Mouse (Mus musculus) lung, postnatal 4 days (tissue): ENCODE data around the gene Coq9.

Experiments used
- DNase-seq, 2 experiments: peaks; one replicate each; pipeline ENCODE4 v3.0.0; 2021

The Coq9 gene

DNA sequence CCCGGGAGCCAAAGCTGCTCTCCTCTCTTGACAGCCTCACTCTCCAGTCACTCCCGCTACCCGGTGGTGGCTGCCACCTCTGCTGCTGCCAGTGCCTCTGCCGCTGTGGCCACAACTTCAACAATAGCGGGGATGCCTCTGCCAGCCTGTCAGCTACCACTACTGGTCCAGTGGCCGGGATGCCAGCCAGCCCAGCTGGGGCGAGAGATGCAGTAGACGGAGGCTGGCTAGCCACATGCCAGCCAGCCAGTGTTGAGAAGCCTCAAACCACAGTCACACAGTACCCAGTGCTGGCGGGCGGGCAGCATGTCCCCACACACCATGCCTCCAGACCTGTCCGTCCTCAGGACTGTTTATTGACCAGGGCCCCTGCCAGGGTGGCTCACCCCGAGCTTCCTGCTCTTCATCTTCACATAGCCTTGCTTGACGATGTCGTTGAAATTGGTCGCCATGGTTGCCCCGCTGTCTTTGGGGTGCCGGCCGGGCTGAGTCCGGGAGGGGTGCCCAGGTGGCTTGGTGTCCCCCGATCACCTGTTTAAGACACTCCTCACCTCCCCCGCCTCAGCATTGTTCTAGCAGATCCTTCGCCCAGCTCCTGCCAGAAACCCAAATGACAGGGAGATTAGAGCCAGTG, 32.5 kb downstream of the Coq9 start:
- DNase-seq = peak; percentile 35 to 48

DNA sequence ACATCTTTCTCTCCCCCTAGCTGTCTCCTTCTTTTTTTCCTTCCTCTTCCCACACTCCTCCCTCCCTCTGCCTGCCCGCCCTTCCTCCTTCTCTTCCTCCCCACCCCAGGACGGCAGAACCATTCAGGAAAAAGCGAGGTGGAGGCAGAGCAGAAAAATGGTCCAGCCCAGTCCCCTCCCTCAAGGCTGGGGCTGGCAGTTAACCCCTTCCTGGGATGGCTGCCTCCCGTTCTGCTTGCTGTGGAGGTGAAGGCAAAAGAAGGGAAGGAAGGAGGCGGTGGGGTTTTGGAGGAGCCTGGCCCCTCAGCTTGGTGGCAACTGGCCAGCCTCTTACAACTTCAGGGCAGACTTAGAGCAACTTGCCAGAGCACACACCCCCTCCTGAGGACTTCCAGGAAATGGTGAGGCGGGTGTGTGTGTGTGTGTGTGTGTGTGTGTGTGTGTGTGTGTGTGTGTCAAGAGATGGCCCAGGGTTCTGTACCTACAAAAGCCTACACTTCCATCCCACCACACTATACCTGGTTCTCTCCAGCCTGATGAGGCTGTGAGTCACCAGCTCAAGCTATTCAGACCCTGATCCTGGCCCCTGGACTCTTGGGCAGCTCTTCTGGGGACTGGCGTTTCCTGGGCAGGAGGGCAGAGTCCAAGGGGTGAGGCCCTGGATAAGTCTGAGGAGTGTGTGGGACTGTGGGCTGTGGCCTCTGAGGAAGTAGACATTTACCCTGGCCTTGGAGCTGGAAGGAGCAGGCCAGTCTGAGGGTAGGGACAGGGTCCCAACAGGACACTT, 33.2 kb downstream of the Coq9 start:
- DNase-seq = peak; percentile 79 to 87

DNA sequence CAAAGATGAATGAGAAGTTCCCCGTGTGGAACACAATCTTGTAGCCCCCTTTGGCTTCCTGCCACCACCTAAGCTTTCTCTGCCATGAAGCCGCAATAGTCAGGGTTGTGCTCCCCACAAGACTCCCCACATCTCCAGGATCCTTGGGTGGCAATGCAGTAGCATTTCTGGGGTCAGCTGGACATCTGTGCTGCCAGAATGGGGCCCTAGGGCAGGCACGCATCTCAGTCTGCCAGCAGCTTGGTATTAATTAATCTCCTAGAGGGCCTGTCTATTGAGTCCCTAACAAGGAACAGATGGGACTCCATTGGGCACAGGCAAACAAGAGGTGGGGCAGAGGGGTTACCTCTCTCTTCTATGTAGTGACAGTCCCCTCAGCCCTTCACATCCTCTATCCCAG, 34.0 kb downstream of the Coq9 start:
- DNase-seq = peak in 1 of 2 experiments; percentile 21

DNA sequence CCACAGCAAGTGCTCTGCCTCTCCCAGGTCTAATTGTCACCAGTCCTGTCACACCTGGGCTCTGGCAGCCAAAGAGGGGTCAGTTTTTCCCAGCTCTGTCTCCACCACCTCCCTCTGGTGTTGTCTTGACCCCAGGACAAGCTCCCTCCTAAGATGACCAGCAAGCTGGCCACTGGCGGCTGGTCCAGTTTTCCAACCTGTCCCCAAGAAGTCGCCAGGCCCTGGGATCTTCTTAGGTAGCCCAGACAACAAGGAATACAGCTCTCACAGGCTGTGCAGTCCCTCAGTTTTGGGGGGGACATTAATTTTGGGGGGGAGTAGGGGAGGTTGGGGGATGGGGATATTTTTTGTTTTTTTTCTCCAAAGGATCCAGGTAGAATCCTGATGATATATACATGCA, 34.5 kb downstream of the Coq9 start:
- no peak for DNase-seq

DNA sequence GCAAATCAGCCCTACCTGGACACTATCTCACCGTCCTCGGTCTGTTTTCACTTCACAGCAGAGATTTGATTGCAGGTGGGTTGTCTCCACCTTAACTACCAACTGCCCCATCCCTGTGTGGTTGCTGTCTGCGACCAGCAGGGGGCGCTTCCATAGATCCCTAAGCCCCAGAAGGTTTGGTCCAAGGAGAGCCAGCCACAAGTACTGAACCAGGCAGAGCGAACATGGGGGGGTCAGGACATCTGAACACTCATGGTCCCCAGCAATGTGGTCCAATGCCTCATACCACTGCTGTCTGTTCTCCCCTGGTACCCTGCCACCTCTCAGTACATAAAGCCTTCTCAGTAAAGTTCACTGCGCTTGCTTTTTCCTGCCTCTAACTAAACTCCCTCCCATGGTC, 36.2 kb downstream of the Coq9 start:
- peak; percentile 72 to 81 for DNase-seq

DNA sequence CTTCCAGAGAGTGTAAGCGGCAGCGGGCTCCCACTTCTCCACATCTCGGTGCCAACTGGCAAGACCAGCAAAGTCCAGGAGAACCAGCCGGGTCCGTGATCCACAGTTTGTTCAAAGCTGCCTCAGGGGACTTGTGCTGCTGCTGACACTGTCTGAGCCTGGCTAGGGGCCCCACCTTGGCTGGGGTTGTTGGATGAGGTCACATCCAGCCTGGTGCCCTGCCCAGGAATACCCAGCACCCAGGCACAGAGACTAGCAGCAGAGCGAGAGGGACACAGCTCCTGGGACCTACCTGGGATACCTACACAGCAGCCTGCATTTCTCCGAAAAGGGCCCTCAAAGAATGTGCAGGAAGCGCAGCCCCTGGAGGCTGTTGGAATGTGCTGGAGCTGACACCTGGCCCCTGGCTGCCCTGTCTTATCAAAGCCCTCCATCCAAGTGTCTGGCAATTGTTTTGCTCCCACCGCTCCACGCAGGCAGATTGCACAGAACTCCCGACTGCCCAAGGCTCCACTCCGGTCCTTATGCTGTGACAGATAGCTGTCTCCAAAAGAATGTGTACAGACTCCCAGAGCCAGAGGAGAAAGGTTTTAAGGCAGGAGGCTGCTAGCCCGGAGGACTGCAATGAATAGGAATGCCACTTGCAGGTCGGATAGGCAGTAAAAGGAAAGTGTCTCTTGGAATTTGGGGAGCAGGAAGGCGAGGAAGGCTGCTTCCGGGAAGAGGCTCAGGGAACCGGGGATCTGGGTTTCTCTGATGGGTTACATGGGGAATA, 37.2 kb downstream of the Coq9 start:
- DNase-seq = peak; percentile 51 to 62

DNA sequence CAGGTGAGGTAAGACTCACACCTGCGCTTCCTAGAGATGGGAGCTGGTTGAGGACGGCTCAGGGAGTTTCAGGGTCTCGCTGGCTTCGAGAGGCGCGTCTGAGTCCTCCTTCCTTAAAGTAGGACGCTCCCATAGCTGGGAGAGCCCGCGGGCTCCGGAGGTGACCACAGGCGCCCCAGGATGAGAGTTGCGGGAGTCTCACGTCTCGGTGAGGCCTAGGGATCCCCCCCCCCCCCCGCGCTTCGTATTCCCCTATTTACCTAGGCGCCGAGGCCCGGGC, 37.7 kb downstream of the Coq9 start:
- no peak for DNase-seq

DNA sequence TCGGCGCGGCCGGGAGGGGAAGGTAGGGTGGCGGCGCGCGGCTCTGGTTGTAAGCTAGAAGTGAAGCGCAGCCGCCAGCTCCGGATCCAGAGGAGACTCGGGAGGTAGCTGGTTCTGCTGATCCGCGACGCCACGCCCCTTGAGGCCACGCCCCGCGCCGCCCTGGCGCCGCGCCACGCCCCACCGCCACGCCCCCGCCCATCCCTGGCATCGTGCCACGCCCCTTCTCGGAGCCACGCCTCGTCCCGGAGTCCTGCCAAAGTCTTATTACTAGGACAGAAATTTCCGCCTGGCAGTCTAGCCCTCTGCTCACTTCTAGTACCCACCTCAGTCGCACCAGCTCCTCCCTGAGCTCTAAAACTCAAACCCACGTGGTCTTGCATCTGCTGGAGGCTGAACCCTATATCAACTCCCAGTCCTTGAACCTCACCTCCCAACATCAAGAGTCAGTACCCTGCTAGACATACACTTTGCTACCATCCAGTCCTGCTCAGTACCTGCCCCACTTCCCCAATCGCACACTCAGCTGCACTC, 38.1 kb downstream of the Coq9 start, which contains the start of gene Dok4:
Dok4 (minus strand) TSS at position 134 of the 534 bp plus-strand sequence.
- DNase-seq = peak; percentile 93 to 95

DNA sequence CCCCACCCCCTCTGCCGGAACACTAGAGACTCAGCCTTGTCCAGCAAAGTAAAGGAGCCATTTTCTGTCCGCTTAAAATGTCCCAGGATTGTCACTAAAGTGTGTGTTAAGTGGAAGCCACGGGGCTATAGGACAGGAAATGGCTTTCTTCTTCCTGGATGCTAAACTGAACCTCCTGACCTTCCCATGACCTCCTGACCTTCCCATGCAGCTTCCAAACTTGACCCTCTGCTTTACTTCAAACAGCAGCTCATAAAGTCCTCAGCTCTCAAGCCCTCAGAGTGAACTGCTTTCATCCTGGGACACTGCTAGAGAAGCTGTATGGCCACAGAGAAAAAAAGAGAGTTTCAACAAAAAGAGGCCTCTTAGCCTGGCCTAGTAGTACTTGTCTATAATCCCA, 38.7 kb downstream of the Coq9 start:
- peak in 1 of 2 experiments; percentile 22 for DNase-seq

DNA sequence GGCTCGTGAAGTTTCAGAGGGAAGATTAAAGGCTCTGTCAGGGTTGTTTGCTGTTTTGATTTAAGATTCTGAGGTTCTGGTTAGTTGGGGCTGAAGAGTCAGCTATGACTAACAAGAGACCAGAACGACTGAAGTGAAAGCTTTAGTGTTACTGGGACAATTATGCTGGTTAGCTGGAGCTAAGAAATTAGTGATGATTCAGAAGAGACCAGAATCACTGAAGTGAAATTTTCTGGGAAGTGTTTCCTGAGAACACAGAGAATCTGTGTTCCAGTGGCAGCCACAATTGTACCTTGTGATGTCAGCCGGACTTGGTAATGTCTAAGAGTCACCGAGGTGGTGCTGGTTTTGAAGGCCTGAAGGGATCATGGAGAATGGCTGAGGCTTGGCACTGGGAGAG, 42.6 kb downstream of the Coq9 start:
- no peak for DNase-seq

DNA sequence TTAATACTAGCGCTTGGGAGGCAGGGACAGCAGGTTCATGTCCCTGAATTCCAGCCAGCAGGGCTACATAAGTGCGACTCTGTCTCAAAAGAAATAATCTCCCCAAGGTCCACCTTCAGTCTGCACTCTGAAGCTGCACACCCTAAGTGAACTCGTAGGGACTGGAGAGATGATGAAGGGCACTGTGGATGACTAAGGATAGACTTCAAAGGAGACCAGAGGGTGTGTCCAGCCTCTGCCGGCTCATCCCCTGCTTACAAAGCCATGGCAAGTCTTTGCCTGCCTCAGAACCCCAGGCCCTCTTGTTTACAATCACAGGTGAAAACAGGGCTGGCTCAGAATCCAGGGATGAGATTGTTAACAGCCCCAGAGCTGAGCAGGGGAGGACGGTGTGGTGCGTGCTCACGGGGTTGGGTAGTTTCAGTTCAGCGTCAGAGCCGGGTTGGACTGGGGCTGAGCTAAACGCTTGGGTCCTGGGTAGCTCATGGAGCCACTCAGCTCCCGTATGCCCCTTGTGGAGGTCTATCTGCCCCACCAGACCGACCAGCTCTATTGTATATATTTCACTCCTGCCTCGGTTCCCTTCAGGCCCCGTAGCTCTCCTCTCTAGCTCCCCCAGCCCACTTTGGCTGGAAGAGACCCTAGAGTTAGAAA, 50.4 kb downstream of the Coq9 start:
- no peak for DNase-seq

DNA sequence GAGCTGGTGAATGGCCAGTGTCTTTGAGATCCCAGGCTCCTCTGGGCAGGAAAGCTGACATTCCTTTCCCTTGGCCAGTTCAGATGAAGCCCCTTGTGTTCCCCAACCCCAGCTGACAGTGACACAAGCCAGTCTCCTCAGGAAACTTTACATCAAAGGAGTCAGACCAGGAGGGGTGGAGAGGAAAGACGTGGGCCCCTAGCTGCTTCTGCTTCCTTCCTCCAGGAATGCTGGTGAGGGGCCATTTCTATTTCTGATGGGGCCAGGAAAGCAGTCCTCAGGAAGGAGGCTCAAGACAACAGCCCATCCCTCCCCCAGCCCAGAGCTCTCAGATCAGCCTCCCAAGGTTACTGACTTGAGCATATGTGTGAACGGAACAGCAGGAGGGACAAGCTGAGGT, 54.8 kb downstream of the Coq9 start:
- peak in 1 of 2 experiments; percentile 38 for DNase-seq

DNA sequence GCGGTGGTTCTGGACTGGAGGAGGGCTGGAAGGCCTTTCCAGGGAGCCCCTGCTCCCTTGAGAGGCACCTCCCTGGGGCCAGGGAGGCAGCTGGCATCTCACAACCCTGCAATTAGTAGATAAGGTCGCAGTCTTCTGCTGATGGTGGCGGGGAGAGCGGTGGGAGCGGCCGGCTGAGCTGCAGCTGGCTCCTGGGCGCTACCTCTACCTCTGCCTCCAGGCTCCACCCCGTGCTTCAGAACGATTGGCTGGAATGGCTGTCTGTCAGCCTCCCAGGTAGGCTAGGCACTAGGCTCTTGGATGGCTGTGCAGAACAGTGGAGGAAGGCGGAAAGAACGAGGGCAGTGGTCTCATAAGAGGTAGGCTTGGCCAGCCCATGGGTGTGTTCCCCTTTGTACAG, 61.1 kb downstream of the Coq9 start:
- DNase-seq = peak; percentile 69 to 76

DNA sequence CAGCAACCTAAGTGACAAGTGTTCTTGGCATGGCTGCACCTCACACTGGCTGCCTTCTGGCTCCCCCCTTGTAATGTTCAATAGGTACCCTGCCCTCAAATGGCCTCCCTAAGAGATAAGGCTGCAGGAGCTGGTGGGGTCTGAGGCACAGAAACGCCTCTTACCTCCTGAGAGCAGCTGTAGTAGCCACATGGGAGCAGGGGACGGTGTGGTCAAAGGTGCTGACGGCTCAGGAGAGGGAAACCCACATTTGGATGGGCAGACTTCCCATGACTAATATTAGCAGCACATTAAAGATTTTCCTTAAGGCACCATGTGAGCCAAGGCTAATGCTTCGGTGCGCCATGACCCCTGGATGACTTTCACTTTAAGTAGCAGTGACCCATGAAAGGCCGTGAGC, 62.5 kb downstream of the Coq9 start:
- DNase-seq = no peak

DNA sequence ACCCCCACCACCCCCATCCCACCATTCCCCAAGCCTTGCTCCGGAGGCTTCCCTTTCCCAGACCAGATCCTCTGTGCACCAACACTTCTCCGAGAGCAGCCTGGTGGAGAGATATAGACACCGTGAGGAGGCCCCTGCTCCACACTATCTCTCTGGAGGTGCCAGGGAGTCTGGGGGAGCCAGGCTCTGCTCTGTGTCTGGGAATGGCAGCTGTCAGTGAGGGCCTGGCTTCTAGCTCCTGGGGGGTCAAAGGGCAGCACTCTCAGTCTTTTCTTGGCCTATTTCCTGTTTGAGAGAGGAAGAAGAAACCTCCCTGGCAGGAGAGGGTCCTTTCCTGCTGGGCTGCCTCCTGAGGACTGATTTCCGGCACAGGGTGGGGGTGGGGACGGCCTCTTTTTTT, 62.9 kb downstream of the Coq9 start:
- no peak for DNase-seq

DNA sequence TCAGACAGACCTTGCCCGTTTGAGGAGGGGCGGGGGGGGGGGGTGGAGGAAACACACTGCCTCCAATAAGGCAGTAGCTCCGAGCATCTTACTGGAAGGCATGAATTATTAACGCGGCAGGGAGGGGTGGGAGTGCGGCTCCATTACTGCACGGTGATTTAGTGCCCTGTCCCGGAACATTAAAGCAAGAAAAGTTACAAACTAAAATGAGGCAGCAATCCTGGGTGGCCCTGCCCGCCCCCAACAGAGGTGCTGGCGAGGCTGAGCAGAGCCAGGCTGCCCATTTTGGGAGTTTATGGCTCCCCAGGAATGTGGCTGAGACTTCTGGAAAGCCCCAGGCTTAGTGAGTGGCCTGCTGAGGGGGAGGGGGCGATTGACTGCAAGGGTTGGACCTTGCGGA, 65.6 kb downstream of the Coq9 start:
- DNase-seq = no peak
